Mouse (Mus musculus) liver, postnatal 0 days (tissue): ENCODE measurements around the gene Papln.

Source experiments
- CTCF ChIP-seq: sonication (generic); IDR thresholded peaks from 2 replicates; pipeline ENCODE4 v1.5.1; 2016; ENCODE audit warnings: antibody characterized with exemption, low read depth
- EP300 ChIP-seq: IDR thresholded peaks from 2 replicates; pipeline ENCODE4 v1.6.1; 2016; ENCODE audit warnings: antibody characterized with exemption, low read depth, mild to moderate bottlenecking

DNA sequence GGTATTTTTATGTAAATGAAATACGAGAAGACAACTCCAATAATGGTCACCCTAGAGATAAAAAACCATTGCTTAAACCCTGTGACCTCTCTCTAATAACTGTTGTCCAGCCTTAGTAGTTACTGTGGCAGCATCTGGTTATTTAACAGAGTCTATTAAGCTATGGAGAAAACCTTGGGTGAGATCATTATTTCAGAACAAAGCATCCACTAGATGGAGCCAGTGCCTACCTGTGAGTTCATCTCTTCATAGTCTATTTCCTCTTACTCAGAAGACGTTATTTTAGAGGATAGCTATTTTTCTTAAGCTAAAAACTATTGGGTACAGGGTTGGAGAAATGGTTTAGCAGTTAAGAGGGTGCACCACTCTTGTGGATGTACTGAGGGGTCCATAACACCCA is 49.7 kb upstream of the Papln start:
- TF ChIP-seq CTCF (peak; percentile 77), EP300 (no peak)
